Mouse (Mus musculus) CD4-positive helper T cell, adult 2 months (primary cell): ENCODE data around the gene Hoxc13.

Experiments
- DNase-seq: peaks from one replicate; pipeline ENCODE4 v3.0.0-alpha.2; 2012; ENCODE audit warnings: low read depth, missing footprints, low spot score

Hoxc13 gene

DNA sequence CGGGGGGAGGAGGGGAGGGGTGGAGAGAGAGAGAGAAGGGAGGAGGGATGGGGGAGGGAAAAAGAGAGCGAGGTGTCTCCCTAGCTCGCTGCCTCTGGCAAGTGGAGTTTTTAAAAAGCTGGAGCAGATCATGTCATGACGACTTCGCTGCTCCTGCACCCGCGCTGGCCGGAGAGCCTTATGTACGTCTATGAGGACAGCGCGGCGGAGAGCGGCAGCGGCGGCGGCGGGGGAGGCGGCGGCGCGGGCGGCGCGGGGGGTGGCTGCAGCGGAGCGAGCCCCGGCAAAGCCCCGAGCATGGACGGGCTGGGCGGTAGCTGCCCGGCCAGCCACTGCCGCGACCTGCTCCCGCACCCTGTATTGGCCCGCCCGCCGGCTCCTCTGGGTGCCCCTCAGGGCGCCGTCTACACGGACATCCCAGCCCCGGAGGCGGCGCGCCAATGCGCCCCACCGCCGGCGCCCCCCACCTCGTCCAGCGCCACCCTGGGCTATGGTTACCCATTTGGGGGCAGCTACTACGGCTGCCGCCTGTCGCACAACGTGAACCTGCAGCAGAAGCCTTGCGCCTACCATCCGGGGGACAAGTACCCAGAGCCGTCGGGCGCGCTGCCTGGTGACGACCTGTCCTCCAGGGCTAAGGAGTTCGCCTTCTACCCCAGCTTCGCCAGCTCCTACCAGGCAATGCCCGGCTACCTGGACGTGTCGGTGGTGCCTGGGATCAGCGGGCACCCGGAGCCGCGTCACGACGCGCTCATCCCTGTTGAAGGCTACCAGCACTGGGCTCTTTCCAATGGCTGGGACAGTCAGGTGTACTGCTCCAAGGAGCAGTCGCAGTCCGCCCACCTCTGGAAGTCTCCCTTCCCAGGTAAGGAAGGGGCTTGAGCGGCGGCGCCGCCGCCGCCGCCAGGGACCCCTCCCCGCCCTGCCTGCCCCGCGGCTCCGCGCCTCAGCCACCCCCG lies at the start of gene Hoxc13:
Gene Hoxc13 (plus strand): TSS at position 51 of the 959 bp plus-strand sequence.
- no peak for DNase-seq

DNA sequence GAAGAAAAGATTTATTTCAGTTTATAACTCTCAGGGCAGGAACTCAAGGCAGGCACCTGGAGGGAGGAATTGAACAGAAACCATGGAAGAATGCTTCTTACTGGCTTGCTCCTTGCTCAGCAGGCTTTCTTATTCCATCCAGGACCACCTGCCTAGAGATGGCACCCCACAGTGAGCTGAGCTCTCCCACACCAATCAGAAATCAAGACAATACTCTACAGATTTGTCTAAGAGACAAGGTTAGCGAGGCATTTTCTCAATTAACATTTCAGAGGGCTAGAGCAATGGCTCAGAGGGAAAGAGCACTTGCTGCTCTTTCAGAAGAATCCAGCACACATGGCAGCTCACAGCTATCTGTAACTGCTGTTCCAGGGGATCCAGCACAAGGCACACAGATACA lies 35.1 kb upstream of the Hoxc13 start:
- no peak for DNase-seq

DNA sequence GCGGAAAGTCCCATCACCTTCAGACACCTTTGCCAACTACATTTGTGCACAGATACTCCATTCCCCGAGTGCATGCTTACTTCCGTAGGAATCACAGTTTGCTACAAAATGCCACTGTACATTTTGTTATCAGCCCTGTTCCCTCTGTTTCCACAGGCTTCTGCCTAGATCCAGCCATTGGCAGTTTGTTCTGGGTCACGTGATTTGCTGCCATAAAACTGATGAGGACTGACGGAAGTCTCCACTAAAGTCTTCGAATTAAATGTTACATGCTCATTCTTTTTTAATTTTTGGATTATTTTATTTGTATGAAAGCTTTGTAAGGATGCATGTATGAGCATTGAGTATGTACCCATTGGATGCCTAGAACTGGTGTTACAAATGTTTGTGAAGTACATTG lies 25.8 kb upstream of the Hoxc13 start:
- no peak for DNase-seq

DNA sequence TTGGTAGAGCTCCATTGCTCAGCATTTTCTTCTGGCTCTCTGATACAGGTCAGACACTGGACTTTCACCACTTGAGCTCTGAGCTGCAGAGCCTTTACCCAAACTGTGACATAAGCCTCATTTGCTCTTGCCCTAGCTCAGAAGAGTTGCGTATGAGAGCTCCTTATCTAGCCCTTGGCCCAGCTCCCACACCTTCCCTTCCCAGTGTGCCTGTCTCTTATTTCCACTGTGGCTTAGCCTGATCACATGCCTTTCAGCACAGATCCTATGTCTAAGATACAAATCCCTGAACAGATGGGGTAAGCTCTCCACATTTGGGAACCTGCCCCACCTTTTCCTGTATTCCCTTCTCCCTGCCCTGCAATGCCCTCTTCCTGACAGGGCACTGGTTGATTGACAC lies 16.0 kb upstream of the Hoxc13 start:
- no peak for DNase-seq

DNA sequence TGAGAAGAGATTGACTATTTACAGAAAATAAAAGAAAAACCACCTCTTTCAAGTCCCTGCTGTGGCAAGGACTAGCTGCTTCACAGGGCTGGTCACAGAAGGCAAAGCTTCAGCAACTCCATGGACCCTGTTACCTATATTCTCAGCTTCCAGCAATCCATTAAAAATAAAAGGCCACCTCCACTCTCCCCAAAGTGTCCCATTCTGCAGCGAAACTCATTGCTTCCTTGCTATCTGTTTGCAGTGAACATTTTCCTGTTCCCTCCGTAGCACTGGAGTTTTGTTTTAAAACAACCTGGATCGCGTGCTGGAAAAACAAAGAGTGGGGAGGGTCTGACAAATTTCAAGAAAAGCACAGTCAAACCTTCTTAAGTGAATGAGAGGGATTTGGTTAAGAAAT lies 11.4 kb upstream of the Hoxc13 start:
- DNase-seq: no peak

DNA sequence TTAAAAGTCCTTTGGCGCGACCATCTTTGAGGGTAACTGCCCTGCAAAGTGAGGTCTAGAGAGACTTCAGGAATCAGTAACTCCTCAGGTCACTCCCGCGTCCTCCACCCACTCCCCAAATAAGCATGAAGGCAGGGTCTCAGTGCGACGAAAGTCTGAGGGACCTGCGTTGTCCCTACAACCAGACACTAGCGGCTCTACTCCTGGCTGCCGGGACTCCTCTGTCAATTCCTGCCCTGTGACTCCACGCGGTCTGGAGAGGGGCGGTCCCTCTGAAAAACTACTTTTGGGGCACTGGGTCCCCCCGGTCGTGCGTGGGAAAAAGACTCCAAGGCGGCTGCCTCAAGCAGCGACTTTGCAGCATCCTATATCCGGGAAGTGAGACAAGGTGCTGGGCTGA lies 10.9 kb upstream of the Hoxc13 start:
- no peak for DNase-seq

DNA sequence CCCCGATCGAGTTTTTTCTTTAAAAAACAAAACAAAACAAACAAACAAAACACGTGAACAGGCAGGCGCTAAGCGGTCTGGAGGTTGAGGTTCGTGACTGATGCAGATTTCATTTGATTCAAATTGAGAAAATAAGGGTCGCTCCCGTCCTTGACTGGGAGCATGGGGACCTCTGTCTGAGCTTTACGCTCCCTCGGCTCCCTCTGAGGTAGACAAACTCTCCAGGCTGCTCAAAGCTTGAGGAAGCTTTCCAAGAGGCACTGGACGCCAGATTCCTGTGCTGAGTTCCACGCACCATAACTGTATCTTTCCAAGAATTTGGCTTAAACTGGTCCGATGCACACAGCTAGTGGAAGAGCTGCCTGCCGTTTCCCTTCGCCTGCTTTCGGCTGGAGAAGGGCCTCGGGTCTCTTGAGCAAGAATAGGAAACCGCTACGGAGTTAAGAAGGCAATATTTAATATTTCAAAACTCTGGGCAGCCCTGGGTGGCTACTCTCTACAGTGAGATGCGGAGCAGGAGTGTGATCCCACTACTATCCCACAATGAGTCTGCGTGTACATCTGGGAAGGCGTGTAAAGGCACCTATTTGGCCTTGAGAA lies 10.3 kb upstream of the Hoxc13 start:
- no peak for DNase-seq

DNA sequence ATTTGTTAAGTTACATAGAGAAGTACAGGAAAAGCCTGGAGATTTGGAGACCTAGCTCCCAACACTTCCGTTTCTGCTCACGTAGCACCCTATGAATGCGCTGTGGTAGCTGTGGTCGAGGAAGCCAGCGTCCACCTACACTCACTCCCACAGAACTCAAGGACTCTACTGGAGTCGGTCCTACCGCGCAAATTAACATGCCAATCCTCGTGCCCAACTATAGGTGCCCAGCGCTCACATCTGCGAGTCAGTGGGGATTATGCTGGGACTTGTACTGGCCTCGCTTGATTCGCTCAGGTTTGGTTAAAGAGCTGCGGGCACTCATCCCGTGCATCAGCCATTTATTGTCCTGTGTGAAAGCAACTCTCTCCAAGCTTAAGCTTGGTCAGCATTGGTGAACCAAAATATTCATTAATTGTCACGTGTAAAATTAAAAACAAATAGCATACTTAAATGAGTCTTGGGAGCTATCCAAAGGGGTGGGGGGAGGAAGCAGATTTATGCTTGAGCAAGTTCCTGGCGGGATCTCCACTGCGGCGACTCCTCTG lies 7.8 kb upstream of the Hoxc13 start:
- DNase-seq: no peak

DNA sequence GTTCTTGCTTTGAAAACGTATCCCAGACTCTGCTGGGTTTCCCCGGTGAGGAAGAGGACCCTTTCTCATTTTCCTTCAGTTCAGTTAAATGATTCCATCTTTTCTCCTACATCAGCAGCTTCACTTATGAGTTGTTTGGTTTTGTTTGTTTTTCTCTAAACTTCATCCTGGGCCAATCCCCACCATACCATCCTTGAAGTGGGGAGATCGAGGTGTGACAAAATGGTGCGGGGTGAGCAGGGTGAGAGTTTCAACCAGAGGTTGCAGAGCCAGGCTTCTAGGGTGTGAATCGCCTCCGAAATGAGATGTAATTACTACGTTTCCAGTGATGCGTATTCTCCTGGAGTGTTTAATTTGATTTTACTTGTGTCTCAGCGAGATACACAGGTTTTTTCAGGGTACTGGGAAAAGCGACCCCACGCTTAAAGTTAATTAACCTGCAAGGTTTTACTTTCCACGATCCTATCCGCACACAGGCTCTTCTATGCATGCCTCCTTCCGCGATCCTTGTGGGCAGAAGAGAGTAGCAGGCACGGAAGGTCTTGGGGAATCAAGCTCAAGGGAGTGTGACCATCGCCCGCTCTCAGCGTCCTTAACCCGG lies 2.8 kb upstream of the Hoxc13 start:
- no peak for DNase-seq

DNA sequence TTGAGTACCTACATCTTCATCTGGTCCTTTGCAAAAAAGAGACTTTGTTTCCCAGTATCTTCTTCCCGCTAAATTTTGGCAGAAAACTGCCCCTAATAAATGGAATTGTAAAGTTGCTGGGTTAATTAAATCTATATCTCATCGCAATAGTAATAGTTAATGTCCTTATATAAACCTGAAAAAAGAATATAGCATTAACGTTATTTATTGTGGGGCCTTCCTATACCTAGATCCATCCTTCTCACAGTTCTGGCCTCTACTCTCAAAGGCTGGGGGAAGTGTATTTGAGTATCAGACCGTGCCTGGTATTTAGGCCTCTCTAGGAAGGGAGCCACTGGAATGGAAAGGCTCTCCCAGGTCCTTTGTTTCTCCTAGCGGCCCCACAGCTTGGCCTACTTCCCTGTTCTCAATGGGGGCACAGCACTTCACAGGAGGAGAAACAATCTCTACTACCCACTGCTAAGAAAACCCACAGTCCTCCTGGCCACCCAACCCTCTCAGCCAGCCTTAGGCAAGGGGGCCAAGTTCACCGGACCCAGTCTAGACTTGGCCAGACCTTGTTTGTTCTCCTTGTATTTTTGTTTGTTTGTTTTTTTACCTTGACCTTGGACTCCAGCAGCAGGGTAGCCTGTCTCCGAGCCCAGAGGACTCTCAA lies 2.2 kb upstream of the Hoxc13 start:
- no peak for DNase-seq

DNA sequence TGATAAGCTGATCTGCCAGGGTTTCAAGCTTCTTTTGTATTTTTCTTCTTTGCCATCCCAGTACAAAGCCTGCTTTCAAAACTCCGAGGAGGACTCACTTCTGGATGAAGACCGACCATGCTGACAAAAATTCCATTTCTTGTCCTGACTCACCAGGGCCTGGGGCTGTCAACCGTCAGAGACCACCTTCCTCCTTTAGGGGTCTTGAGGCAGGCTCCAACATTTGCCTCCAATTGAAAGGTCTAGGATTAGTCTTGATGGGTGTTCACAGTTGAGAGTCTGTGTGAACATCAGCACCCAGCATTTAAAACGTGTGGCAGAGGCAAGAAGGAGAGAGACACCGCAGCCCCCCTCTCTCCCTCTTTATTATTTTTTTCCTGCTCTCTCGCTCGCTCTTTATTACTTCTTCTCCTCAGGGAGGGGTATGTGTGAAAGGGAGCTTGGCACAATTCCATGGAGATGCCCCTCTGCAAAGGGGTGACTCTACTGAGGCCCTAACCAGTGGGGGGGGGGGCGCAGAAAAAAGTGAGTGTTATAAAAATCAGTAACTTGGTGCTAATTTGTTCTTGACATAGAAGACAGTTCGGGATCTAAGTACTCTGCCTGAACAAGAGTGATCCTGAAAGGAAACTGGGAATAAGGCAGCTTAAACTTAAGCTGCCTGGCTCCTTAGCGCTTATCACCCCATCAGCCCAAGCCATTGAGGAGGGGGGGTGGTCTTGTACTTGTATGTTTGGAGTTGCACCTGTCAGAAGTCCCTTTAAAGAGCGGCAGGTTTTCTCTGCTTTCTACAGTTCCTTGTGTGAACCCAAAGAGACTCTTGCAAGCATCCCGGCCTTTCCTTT lies 1.3 kb upstream of the Hoxc13 start:
- no peak for DNase-seq

DNA sequence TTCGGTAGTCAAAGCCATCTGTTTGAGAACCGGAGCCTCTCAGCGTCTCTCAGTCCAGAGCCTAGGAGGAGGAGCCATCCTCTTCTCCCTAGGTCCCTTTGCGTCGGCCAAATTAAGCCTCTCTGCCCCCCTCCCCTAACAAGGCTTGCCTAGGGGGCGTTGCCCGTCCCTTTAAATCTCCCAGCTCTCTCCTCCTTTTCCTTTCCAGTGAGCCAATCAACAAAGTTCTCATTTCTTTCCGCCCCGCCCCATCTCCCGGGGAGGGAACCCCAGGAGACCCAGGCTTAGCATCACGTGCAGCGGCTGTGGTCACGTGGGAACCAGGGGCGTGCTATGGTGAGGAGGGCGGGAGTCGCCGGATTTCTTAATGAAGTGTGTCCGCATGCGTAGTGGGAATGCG lies 284 bp upstream of the Hoxc13 start:
- no peak for DNase-seq

DNA sequence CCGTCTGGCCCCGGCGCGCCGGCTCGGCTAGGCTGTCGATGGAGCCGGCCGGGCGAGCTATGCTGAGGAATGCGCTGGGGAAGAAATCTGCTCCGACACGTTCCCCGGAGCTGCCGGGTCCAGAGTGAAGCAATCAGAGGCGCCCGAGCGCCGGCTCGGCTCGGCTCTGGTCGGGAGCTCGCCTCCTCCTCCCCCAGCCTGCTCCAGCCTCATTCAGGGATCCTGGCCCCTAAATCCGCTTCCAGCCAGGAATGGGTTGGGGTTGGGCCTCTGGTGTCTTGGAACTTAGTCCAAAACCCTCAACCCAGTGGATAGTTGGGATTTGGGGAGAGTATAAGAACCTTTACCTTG lies 1.1 kb downstream of the Hoxc13 start:
- DNase-seq: no peak

DNA sequence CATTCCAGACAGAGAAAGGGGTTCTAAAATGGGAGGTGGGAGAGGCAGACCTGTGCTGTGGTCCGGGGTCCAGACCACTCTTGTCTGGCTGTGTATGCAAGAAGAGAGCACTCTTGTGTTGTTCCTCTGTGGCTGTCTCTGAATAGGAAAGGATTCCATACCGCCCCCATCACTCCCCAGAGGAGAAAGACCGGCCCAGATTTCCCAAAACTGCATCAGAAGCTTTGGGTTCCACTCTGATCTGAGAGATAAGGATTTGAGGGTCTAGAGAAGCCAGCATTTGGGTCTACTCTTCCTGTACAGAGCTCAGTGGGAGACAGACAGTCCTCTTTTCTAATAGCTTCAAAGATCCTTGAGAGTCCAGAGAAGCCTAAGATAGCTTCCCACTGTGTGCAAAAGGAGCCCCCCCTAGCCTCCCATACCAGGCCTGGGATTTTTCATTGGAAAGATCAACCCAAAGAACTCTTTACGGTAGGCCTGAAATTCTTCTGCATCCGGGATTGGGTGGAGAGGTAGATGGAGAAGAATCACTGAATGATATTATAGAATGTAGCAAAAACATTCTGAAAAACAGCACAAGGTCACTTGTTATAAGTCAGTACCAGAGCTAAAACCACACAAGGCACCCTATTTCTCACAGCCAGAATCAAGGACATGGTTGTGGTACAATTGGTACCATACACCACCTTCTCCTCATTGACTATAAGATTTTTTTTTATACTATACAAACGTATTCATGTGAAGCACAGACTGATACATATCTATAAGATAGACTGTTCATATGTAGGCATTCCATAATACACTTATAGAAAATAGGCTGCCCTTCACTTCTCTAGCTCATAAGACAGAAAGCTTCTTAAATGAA lies 2.0 kb downstream of the Hoxc13 start:
- no peak for DNase-seq

DNA sequence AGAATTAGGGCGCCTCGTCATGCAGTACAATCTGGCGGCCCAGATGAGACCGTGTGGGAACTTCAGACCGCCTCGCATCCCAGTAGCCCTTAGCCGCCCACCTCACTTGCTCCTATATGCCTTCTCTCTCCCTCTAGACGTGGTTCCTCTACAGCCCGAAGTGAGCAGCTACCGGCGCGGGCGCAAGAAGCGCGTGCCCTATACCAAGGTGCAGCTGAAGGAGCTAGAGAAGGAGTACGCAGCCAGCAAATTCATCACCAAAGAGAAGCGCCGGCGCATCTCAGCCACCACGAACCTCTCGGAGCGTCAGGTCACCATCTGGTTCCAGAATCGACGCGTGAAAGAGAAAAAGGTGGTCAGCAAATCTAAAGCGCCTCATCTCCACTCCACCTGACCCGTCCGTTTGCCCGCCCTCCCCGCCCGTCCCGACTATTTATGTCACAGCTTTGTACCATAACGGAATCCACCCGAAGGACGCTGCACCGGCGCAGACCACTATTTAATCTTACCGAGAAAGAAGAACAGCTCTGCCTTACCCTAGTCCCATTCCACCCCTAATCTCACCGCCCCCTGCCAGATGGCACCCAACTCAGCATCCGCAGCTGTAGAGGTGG lies 6.2 kb downstream of the Hoxc13 start:
- no peak for DNase-seq

DNA sequence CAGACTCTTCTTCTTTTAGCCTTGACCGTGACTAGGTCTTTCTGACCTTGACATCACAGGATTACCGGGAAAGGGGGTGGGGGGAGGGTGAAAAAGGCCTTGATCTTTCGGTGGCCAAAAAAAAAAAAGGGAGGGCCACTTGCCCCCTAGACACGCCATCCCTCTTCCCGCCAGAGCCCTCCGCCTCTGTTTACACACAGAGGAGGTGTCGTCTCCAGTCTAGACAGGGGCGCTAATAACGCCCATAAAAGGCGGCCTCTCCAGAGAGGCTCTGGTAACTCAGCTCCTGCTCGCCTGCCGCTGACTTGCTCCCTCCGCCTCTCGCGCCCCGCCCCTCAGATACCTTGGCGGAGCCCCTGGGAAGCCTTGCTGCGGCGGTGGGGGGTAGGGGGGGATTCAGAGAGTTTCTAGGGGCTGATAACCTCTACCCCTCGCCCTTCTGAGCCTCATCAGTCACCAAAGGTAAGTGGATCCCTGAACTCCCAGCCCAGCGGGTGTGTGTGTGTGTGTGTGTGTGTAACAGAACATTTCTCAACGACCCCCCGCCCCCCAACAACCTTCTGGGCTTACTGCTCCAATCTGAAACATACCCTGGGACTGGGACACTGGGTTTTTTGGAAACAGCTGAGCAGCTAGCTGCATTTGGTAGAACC lies 10.9 kb downstream of the Hoxc13 start:
- no peak for DNase-seq

DNA sequence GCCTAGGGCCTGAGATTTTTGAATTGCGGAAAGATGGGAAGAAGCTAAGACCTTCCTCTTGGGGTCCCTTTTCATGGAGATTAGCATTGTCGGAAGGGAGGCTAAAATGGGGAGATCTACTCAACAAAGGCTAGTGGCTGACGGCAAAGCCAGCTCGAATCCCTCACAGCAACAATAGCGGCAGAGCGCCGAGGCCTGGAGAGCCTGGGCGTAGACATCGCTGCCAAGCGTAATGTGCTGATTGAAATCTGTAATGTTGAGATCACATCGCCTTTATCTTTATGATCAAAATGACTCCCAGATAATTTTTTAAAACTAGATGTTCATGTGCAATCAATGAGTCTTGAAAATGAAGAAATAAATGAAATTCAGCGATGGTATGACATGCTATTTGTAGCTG lies 13.5 kb downstream of the Hoxc13 start:
- DNase-seq: no peak

DNA sequence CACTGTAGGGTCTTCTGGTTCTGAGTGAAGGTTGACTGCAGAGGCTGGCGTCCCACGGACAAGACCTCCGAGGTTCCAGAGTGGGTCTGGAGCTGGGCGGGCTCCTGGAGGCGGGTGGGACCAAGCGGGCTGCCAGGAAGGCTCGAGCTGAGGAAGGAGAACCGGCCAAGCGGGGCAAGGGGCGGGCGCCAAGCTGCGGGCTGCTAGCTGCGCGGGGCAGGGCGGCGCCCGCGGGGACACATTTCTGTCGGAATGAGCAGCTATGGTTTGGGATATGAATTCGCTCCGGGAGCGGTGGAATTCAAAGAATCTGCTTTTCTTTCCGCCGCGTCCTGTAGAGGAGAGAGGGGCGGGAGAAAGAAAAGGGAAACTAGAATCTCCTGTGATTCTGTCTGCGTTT lies 14.0 kb downstream of the Hoxc13 start:
- no peak for DNase-seq

DNA sequence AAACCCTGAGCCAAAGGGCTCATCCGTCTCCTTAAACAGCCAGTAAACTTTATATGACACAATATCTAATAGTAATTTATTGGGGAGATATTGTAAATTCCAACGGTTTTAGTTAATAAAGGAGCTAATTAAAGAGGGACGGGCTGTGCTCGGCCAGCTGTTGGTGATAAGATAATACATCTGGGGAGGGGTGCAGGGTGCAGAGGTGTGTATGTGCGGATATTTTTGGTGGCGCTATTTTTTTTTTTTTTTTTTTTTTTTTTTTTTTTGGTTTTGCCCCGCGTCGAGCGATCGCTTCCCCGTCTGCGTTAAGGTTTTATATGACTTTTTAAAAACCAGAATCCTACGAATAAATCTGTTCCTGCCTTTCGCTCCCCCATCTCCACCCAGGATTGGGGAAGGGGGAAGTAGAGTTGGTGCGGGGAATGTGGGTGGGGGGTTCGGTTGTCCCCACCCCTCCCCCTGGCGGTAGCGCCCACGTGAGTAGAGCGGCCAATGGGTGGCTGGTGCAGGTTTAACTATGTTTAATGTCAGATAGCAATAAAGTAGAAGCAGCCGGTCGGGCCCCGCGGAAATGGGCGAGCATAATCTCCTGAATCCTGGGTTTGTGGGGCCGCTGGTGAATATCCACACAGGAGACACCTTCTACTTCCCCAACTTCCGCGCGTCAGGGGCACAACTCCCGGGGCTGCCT lies 15.5 kb downstream of the Hoxc13 start, which contains the start of gene Hoxc12:
Gene Hoxc12 (plus strand): TSS at position 479 of the 694 bp plus-strand sequence.
- DNase-seq: no peak
